ENCODE assay signal across 21 mouse cellular contexts in genomic region chr6:48674291-48675058, GRCm38 (mm10). TPM values are rescaled to one million over a fixed set of nuclear protein-coding genes. Genes with fewer than 3 reads are reported as not detected.
DNase-seq lines count a peak whose midpoint lies in the region; TF ChIP-seq lines count a peak whose summit lies in the region.
"Had no signal": no experiment of that assay in that cellular context is flagged by ENCODE, and none has a peak within 500 bp of the region (broad histone marks: within the 10 kb centered on the region; RNA-seq: fewer than 3 reads in every experiment).

No protein-coding gene starts in this region.

- TF ChIP-seq POLR2A in MEL (IDR thresholded peaks at IDR 0.05; ENCODE audit: control insufficient read depth in 1 of 2, insufficient read depth in 1 of 2, low read depth in 1 of 2, low read length in 2 of 2, poor library complexity in 1 of 2) = no peak
- no peak for TF ChIP-seq POLR2A in small intestine, adult 2 months (IDR thresholded peaks at IDR 0.05; ENCODE audit: low read depth, low read length)

- no peak for TF ChIP-seq CTCF in MEL (IDR thresholded peaks at IDR 0.05 in 2 of 3, conservative IDR thresholded peaks at IDR 0.05 in 1 of 3; ENCODE audit: control insufficient read depth in 1 of 3, insufficient read depth in 1 of 3, low read depth in 2 of 3, low read length in 3 of 3, poor library complexity in 1 of 3, severe bottlenecking in 1 of 3)
- TF ChIP-seq CTCF in small intestine, adult 2 months (IDR thresholded peaks at IDR 0.05; ENCODE audit: extremely low read depth, insufficient read length, insufficient replicate concordance, low read depth, low read length) = no peak

- peak; percentile 73 for DNase-seq in kidney, adult 9 months
- DNase-seq in kidney, postnatal 14 days = no peak
- peak; percentile 62 for DNase-seq in CD4-positive helper T cell, adult 2 months (ENCODE audit: low read depth, low spot score)
- DNase-seq in MEL (ENCODE audit: low read depth, low spot score) = peak; percentile 2
- no peak for DNase-seq in layer of hippocampus, postnatal 10 days (ENCODE audit: low spot score in 2 of 2)
- no peak for DNase-seq in right cerebral cortex, postnatal 36 days (ENCODE audit: low spot score in 2 of 2)
- no peak for DNase-seq in heart, postnatal 10 days
- DNase-seq: adrenal gland, adult 8-10 months; cerebellum, adult 8-10 months; heart, adult 18-20 months; heart, postnatal 14 days; layer of hippocampus, adult 9-11 months; lung, embryonic 14.5 days; right cerebral cortex, postnatal 14 days had no signal

- H3K9me3 ChIP-seq in MEL (replicated peaks; ENCODE audit: insufficient read depth, low read length) = no peaks in the 10 kb centered on the region
- H3K9me3 ChIP-seq: embryonic facial prominence, embryonic 15.5 days; forebrain, embryonic 12.5 days; hindbrain, embryonic 15.5 days; midbrain, embryonic 15.5 days; stomach, embryonic 15.5 days had no signal

- intact Hi-C loops in heart, postnatal 10 days (cut with DNase I) = no loop called here

- no peaks in the 10 kb centered on the region; a peak in 1 of 4 replicates for H3K36me3 ChIP-seq in MEL (ENCODE audit: control insufficient read depth in 1 of 2, insufficient read depth in 2 of 2, low read length in 2 of 2)
- H3K36me3 ChIP-seq in small intestine, adult 2 months (ENCODE audit: control insufficient read depth, insufficient read depth, low read length) = peaks cover 5% of the 10 kb centered on the region; the same call in 1 of the 2 replicates
- H3K36me3 ChIP-seq: embryonic facial prominence, embryonic 15.5 days; forebrain, embryonic 12.5 days; hindbrain, embryonic 15.5 days; midbrain, embryonic 15.5 days; stomach, embryonic 15.5 days had no signal

- no peak overlapping the region for H3K27ac ChIP-seq in MEL (ENCODE audit: control insufficient read depth, low read depth, low read length)
- H3K27ac ChIP-seq in small intestine, adult 2 months (ENCODE audit: insufficient read depth, low read depth, low read length) = peak overlapping the region; percentile 25; the same call in 1 of the 2 replicates
- H3K27ac ChIP-seq: embryonic facial prominence, embryonic 15.5 days; forebrain, embryonic 12.5 days; hindbrain, embryonic 15.5 days; midbrain, embryonic 15.5 days; stomach, embryonic 15.5 days had no signal

- H3K9ac ChIP-seq in MEL (ENCODE audit: control insufficient read depth, low read depth, low read length, poor library complexity, severe bottlenecking) = no peak overlapping the region
- H3K9ac ChIP-seq: embryonic facial prominence, embryonic 15.5 days; forebrain, embryonic 12.5 days; hindbrain, embryonic 15.5 days; lung, embryonic 14.5 days; midbrain, embryonic 15.5 days; stomach, embryonic 15.5 days had no signal

- H3K4me1 ChIP-seq in MEL (ENCODE audit: control insufficient read depth in 1 of 2, insufficient read depth in 2 of 2, low read length in 2 of 2) = no peaks in the 10 kb centered on the region
- peaks cover 5% of the 10 kb centered on the region; the same call in 1 of the 2 replicates for H3K4me1 ChIP-seq in small intestine, adult 2 months (ENCODE audit: control insufficient read depth, insufficient read depth, insufficient read length, low read length)
- H3K4me1 ChIP-seq: embryonic facial prominence, embryonic 15.5 days; stomach, embryonic 15.5 days had no signal

- no peak overlapping the region for H3K4me3 ChIP-seq in MEL (ENCODE audit: control insufficient read depth in 1 of 2, insufficient read depth in 1 of 2, low read depth in 2 of 2, low read length in 2 of 2)
- no peak overlapping the region for H3K4me3 ChIP-seq in small intestine, adult 2 months (ENCODE audit: low read depth, low read length)
- H3K4me3 ChIP-seq: embryonic facial prominence, embryonic 15.5 days; forebrain, embryonic 12.5 days; hindbrain, embryonic 15.5 days; midbrain, embryonic 15.5 days; stomach, embryonic 15.5 days had no signal

- TF ChIP-seq EP300 in MEL (IDR thresholded peaks at IDR 0.05; ENCODE audit: low read depth in 1 of 2, low read length in 2 of 2) = no peak

- H3K27me3 ChIP-seq in MEL (ENCODE audit: control insufficient read depth in 1 of 2, insufficient read depth in 2 of 2, low read length in 2 of 2) = no peaks in the 10 kb centered on the region
- no peaks in the 10 kb centered on the region for H3K27me3 ChIP-seq in small intestine, adult 2 months (ENCODE audit: control insufficient read depth, insufficient read depth, low read length)
- H3K27me3 ChIP-seq: embryonic facial prominence, embryonic 15.5 days; forebrain, embryonic 12.5 days; hindbrain, embryonic 15.5 days; midbrain, embryonic 15.5 days; stomach, embryonic 15.5 days had no signal

- H3K79me2 ChIP-seq in MEL (ENCODE audit: control insufficient read depth, insufficient read depth, low read length, poor library complexity) = 0 out of 2 replicates have a peak, but pooled peaks cover 2% of the 10 kb centered on the region

- 88% methylated on average over 9 of the region's 9 CpGs for WGBS in small intestine, adult 2 months

- no peak for TF ChIP-seq RAD21 in MEL (IDR thresholded peaks at IDR 0.05; ENCODE audit: low read depth, low read length)

TF ChIP-seq in MEL, 35 proteins besides CTCF, POLR2A, EP300 and RAD21:
- TF ChIP-seq ETS1 (IDR thresholded peaks at IDR 0.05; ENCODE audit: low read depth, low read length) = no peak
- TF ChIP-seq ELF1 (IDR thresholded peaks at IDR 0.05; ENCODE audit: low read depth, low read length) = no peak
- TF ChIP-seq MAX (IDR thresholded peaks at IDR 0.05; ENCODE audit: low read length) = no peak
- TF ChIP-seq POLR2AphosphoS5 (IDR thresholded peaks at IDR 0.05; ENCODE audit: borderline replicate concordance, low read depth, low read length) = no peak
- no peak for TF ChIP-seq KAT2A (conservative IDR thresholded peaks at IDR 0.05; ENCODE audit: low read depth, low read length)
- no peak for TF ChIP-seq SIN3A (IDR thresholded peaks at IDR 0.05; ENCODE audit: low read length)
- TF ChIP-seq TAL1 (IDR thresholded peaks at IDR 0.05; ENCODE audit: low read length) = no peak

RNA-seq across cellular contexts. Expression of gene Gimap9, which starts 1.5 kb away (rescaled TPM):
- 3.8 and 4.8 TPM in 2 replicates for total RNA-seq in MEL (2012; rRNA removed)
- 1 to 10 TPM in 1 of 2 experiments, not detected in 1; 6.2 TPM for polyA plus RNA-seq in MEL (2012; ENCODE audit: insufficient read depth in 1 of 2, insufficient read length in 2 of 2, low read depth in 1 of 2, low replicate concordance in 2 of 2, missing spikeins in 1 of 2)
- polyA plus RNA-seq in small intestine, adult 2 months (2012; rRNA removed) = 0.27 and 0.62 TPM in 2 replicates
- total RNA-seq in layer of hippocampus, postnatal 10 days (2021) = 1 to 10 TPM; 1.0 to 1.4 TPM
- total RNA-seq in heart, postnatal 10 days (2021) = 1 to 10 TPM; 6.0 to 7.5 TPM

RNA-seq across cellular contexts. Expression of gene Gimap4, which starts 9.9 kb away (rescaled TPM):
- 0.12 TPM in 1 of 2 replicates, not detected in the other for total RNA-seq in MEL (2012; rRNA removed)
- under 1 TPM in 1 of 2 experiments, not detected in 1; 0.25 TPM for polyA plus RNA-seq in MEL (2012; ENCODE audit: insufficient read depth in 1 of 2, insufficient read length in 2 of 2, low read depth in 1 of 2, low replicate concordance in 2 of 2, missing spikeins in 1 of 2)
- 4.3 and 9.3 TPM in 2 replicates for polyA plus RNA-seq in small intestine, adult 2 months (2012; rRNA removed)
- total RNA-seq in layer of hippocampus, postnatal 10 days (2021) = under 1 TPM; 0.58 to 0.71 TPM
- 10 to 100 TPM; 46.9 to 57.4 TPM for total RNA-seq in heart, postnatal 10 days (2021)

RNA-seq across cellular contexts. Expression of gene Gimap8, which starts 27.4 kb away (rescaled TPM):
- total RNA-seq in MEL (2012; rRNA removed) = not detected in 2 replicates
- not detected for polyA plus RNA-seq in MEL (2012; ENCODE audit: insufficient read depth in 1 of 2, insufficient read length in 2 of 2, low read depth in 1 of 2, low replicate concordance in 2 of 2, missing spikeins in 1 of 2)
- 0.72 and 1.5 TPM in 2 replicates for polyA plus RNA-seq in small intestine, adult 2 months (2012; rRNA removed)
- 1 to 10 TPM; 1.5 to 1.7 TPM for total RNA-seq in layer of hippocampus, postnatal 10 days (2021)
- total RNA-seq in heart, postnatal 10 days (2021) = 10 to 100 TPM; 11.0 to 14.0 TPM

RNA-seq across cellular contexts. Expression of gene Gimap6, which starts 33.5 kb away (rescaled TPM):
- not detected in 2 replicates for total RNA-seq in MEL (2012; rRNA removed)
- polyA plus RNA-seq in MEL (2012; ENCODE audit: insufficient read depth in 1 of 2, insufficient read length in 2 of 2, low read depth in 1 of 2, low replicate concordance in 2 of 2, missing spikeins in 1 of 2) = not detected
- 2.0 and 5.0 TPM in 2 replicates for polyA plus RNA-seq in small intestine, adult 2 months (2012; rRNA removed)
- total RNA-seq in layer of hippocampus, postnatal 10 days (2021) = 1 to 10 TPM; 6.2 to 8.2 TPM
- total RNA-seq in heart, postnatal 10 days (2021) = 10 to 100 TPM; 73.8 to 74.5 TPM

RNA-seq across cellular contexts. Expression of gene Gm28053, which starts 43.9 kb away (rescaled TPM):
- not detected in 2 replicates for total RNA-seq in MEL (2012; rRNA removed)
- not detected for polyA plus RNA-seq in MEL (2012; ENCODE audit: insufficient read depth in 1 of 2, insufficient read length in 2 of 2, low read depth in 1 of 2, low replicate concordance in 2 of 2, missing spikeins in 1 of 2)
- not detected in 2 replicates for polyA plus RNA-seq in small intestine, adult 2 months (2012; rRNA removed)
- total RNA-seq in layer of hippocampus, postnatal 10 days (2021) = not detected
- 1 to 10 TPM; 5.0 to 6.6 TPM for total RNA-seq in heart, postnatal 10 days (2021)
- total RNA-seq: left cerebral cortex, postnatal 10 days had no signal
- polyA plus RNA-seq: forebrain, embryonic 12.5 days; midbrain, embryonic 15.5 days had no signal

Comparison
In these comparisons a context has a peak if more than half of its experiments do, and no peak if none do; other contexts are left out.
1. DNase-seq: peak in kidney, adult 9 months (single experiment), CD4-positive helper T cell, adult 2 months (single experiment) and MEL (single experiment); none in kidney, postnatal 14 days (single experiment), layer of hippocampus, postnatal 10 days (0 of 2), right cerebral cortex, postnatal 36 days (0 of 2) and heart, postnatal 10 days (0 of 2).
2. RNA of gene Gimap4, which starts 9.9 kb away (total RNA-seq): 46.9 to 57.4 TPM in heart, postnatal 10 days; 0.58 to 0.71 TPM in layer of hippocampus, postnatal 10 days and 0.12 TPM in MEL; every median in the first group is over 10 times any median in the second.
3. RNA of gene Gimap8, which starts 27.4 kb away (total RNA-seq): 11.0 to 14.0 TPM in heart, postnatal 10 days; 1.5 to 1.7 TPM in layer of hippocampus, postnatal 10 days and not detected in MEL; every median in the first group is over 4 times any median in the second.